Mouse (Mus musculus): Measurements from ENCODE around the gene Nlrc5. TPM values are rescaled to one million over a fixed set of nuclear protein-coding genes. Genes with fewer than 3 reads are reported as not detected.
"Not testable (repeated sequence)": the region's sequence is repeated elsewhere in the genome, so short reads cannot be mapped to it uniquely, and the experiment has no call there.

Nlrc5 gene
- total RNA-seq, 2 experiments from 2014 or later = 0.83 to 0.98 TPM

DNA sequence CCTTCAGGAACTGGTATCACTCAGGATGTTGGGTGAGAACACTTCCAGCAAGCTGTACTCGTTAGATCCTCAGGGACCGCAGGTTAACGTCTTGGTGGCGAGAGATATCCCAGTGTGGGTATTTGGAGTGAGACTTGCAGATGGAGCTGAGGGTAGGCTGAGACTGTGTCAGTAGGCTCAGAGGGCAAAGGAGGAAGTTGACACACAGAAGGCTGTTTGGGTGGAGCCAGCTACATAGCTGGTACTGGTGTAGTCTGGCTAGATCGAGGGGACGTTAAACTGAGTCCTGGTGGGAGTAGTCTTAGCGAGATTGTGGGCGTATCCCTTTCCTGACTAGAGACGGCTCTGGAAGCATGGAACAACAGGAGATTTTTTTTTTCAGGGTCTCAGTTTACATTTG, 16.1 kb upstream of the Nlrc5 start:
- DNase-seq (ENCODE audit: low spot score) = no peak

DNA sequence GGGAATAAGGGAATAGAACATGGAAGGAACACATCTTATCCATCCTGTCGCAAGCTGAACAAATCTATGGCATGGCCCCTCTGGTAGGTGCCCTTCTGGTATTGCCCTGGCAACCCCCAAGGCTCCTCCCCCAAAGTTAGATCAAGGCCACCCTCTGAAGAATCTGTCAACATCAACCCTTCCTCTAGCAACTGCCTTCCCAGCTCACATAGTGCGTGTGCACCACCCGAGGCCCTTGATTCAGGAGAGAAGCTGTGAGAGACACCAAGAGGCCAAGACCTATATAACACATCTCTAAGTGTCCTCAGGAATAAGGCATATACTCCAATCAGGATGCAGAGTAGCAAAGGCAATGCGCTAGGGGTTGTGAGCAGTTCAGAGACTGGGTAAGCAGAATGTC, 11.9 kb upstream of the Nlrc5 start:
- no peak for DNase-seq (ENCODE audit: low spot score)

DNA sequence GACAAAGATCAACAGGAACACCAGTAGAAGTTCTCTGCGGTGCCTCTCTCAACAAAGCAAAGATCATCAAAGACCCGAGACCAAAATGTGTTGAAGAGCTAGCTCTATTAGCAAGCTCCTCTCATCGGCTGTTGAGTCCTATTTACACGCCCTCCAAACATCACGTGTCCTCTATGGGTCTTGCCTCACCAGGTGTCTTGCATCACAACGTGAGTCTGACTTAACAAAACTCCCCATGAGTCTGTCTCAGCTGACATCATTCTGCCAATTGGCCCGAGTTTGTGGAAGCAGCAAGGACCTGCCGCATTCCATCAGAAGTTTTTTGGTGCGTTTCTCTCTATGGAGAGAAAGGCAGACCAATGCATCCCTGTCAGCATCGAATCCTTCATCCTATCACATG, 6.2 kb upstream of the Nlrc5 start:
- no peak for DNase-seq (ENCODE audit: low spot score)

DNA sequence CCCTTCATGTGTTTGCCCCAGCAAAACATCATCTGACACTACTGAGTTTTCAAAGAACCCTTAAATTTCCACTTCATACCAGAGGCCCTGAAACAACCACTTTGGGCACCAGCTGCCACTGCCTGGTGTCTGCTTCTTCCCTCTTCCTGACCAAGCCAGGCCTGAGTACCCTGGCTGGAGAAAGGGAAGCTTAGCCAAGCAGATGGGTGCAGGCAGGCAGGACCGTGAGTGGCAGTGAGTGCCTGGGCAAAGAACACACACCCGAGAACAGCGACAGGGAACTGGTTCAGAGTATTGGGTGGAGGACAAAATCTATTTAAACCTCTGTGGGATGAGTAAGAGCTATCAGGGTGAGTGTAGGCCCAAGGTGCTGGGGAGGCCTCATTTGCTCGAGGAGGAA, 5.7 kb upstream of the Nlrc5 start:
- no peak for DNase-seq (ENCODE audit: low spot score)

DNA sequence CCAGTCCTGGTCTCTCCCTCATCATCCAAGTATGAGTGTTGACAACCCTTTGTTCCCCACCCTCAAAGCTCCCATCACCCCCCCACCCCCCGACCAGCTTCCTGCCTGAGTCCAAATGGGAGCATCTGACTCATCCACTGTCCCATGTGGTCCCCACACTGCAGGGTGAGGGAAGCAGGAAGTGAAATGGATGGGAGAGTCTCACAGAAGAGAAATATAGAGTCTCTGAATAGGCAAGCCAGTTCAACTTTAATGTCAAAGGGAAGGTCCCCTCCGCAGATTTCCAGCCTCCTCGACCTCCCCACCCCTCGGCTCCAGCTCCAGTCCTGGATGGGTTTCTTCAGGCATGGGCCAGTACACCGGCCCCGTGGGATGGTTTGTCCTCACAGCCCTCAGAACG, 4.8 kb upstream of the Nlrc5 start:
- no peak for DNase-seq (ENCODE audit: low spot score)

DNA sequence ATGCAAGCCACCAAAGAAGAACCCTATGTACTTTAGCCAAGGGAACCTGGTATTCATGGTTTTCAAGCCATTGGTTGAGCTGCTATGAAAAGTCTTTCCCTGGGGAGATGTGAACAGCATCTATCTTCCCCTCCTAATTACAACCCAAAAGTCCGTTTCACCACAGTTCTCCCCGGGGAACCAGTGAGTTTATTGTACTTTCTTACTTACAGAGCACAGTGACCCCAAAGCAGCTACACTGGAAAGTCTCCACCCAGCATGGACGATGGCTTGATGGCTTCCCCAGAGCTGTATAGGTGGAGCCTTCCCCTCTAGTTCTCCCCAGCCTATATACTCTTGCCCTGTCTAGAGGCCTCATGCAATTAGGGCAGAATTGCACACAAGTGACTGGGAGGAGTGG, 1.9 kb upstream of the Nlrc5 start:
- no peak for DNase-seq (ENCODE audit: low spot score)

DNA sequence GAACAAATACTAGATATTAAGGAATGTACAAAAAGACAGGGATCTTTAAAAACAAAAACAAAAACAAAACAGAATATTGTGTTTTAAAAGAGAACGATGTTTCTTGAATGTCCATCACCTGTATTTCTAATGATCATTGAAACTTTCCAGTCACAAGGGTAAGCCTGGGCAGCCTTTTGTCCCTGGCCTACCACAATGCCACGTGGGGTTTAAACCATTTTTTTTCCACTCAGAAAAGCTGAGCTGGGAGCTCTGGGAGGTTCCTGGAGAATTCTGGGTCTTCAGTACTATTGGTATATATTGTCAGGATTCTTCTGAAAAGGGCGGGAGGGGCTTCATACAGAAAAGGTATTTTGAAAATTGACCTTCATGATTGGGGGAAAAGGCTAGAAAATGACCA, 802 bp downstream of the Nlrc5 start:
- no peak for DNase-seq (ENCODE audit: low spot score)

DNA sequence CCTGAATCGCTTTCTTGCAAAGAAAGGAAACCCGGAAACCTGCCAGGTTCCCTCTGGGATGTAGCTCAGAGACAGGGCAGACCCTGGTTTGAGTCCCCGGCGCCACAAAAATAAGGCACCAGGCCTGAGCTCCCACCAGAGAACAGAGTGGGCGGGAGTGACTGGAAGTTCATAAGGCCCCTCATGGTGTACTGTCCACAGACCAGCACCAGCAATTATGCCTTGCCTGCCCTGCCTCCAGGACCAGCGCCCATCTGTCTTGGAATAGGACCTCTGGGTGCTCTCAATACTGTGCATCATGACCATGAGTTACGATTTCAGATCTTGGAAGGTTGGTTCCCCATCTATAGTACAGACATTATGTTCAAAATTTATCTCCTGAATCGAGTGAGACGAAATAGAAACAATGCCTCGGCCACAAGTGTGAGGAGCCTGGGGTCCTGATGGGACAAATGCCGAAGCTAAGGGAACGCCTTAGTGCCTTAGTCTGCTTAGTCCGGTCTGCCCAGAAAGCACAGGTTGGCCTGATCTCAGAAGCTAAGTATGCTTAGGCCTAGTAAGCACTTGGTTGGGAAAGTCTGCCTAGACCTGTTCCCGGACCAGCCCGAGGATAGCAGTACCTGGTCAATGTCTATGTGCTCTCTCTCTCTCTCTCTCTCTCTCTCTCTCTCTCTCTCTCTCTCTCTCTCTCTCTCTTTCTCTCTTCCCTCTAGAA, 1.4 kb downstream of the Nlrc5 start:
- no peak for DNase-seq (ENCODE audit: low spot score)

DNA sequence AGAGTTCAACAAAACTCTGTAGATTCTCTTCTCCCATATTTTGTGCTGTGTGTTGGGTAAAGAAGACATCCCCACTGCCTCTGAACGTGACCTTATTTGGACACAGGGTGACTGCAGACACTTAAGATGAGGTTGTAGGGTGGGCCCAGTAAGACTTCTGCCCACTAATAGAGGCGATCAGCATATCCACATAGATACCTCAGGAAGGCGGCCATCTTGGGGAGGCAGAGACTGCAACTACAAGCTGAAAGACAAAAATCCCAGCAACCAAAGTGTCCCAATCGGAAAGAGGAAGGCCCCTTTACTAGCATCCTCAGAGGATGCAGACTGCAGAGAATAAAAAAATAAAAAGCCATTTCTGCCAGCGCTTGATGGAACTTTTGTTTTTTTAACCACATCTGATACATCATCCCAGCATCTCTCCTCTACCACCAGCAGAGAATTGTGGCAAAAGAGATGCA, 2.0 kb downstream of the Nlrc5 start:
- DNase-seq (ENCODE audit: low spot score) = no peak

DNA sequence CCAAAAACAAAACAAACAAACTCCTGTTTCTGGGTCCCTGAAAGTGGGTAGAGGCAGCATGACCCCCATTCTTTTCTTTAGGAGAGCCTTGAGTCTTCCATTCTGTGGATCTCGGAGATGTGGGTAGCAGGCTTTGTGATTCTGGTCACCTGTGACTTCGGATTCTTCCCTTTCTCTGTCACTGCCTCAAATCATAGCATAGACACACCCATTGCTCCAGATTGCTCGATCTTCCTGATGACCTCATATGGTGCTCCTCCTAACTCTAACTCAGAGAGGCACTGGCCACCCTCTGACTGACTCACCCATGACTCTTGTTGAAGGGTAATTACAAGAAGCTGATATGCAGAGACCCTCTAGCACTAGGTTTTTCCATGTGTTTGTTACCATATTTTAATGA, 2.7 kb downstream of the Nlrc5 start:
- DNase-seq (ENCODE audit: low spot score) = no peak

DNA sequence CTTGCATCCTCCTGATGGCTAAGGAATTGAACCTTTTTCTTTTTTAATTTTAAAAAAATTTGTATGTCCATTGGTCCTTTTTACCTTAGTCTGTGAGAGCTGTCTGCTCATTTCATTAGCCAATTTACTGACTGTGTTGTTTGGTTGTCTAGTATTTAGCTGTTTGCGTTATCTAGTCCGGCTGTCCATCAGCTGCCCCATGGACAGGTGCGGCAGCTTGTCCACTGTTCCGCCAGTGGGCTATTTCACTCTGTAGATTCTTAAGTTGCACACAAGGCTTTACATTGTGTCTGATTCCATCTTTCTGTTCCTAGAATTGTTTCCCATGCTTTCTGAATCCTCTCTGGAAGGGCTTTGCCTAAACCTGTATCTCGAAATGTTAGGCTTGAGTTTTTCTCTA, 4.5 kb downstream of the Nlrc5 start:
- no peak for DNase-seq (ENCODE audit: low spot score)

DNA sequence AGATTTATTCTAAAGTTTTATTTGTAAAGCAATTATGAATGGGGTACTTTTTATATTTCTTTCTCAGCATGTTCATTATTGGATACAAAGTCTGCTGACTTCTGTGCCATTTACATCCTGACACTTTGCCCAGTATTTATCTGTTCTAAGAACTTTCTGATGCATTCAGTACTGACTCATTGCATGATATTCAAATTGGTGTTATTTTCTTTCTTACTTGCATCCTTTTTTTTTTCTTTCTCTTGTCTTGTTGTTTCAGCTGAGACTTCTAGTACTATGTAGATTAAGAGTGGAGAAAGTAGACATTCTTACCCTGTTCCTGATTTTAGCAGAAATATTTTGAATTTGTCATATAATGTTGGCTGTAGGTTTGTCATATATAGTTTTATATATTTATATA, 5.5 kb downstream of the Nlrc5 start:
- no peak for DNase-seq (ENCODE audit: low spot score)

DNA sequence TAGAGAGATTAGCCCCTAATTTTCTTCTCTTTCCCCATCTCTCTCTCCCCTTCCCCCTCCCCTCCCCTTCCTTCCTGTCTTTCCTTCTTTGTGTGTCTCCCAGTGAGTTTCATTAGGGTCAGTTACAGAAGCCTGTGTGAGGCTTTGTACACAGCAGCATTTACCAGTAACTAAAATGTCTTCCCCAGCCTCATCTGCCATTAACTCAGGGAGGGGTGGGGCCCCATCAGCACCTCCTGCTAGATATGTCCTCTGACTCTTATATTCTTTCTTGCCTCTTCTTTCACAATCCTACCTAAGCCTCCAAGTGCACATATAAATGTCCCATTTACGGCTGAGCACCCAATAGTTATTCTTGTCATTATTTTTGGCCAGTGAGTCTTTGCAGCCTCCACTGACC, 6.2 kb downstream of the Nlrc5 start:
- no peak for DNase-seq (ENCODE audit: low spot score)

DNA sequence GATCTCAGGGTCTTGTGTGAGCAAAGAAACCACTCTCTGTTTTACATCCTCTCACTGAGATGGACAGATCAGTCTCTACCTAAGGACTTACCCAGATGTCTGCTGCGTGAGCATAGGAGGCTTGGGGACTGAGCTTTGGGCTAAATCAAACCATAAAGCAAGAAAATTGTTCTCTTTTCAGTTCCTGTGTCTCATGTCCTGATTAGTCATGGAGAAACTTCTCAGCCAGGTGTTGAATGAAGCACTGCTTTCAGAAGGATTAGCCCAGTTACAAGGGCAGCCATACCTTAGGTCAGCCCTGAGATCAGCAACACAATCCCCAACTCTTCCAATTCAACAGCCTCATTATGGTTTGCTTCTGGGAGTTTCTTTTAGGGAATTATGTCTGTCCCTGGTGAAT, 7.5 kb downstream of the Nlrc5 start:
- no peak for DNase-seq (ENCODE audit: low spot score)

DNA sequence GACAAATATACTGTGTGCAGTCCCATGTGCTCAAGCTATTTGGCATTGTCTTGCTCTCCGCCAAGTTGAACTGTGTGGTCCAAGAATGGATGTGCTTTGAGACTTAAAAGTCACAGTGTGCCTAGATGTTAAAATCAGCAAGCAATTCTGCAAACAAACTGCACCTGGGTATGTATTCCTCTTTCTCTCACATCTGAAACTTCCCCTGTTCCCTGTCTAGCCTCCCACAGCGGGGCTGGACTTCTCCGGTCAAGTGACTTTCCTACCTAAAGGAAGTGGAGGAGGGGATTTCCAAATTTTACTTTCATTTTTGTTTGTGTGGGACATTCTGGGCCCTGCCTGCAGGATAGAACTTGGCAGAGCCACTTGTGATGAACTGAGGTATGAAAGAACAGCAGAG, 9.0 kb downstream of the Nlrc5 start:
- no peak for DNase-seq (ENCODE audit: low spot score)

DNA sequence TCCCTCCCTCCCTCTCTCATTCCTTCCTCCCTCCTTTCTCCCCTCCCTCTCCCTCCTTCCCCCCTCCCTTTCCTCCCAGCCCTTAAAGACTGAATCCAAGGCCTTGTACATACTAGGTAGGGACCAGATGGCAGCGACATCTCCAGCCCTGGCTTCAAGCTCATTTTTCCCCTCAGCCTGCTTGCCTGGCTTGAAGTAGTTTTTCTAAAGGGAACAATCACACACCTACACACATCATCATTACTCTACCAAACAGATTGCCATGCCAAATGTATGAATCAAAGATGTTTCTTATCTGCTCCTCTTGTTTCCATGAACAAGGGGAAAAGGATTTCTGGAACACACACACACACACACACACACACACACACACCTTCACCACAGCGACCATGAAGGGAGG, 10.3 kb downstream of the Nlrc5 start:
- no peak for DNase-seq (ENCODE audit: low spot score)

DNA sequence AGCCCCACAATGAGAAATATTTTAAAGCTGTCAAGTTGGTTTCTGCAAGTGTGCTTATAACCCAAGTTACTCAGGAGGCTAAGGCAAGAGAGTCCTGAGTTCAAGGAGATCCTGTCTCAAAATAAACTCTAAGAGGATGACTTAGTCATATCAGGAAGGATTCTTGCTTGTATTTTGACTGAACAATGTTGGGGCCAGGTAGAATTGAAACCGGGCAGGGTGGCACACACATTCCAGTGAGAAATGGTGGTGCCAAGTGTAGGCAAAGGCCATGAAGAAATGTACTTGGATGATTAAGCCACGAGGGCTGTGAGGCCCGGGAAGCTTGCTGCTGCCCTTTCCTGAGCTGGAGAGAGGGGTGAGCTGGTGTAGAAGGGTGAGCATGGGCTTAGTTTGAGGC, 13.0 kb downstream of the Nlrc5 start:
- no peak for DNase-seq (ENCODE audit: low spot score)

DNA sequence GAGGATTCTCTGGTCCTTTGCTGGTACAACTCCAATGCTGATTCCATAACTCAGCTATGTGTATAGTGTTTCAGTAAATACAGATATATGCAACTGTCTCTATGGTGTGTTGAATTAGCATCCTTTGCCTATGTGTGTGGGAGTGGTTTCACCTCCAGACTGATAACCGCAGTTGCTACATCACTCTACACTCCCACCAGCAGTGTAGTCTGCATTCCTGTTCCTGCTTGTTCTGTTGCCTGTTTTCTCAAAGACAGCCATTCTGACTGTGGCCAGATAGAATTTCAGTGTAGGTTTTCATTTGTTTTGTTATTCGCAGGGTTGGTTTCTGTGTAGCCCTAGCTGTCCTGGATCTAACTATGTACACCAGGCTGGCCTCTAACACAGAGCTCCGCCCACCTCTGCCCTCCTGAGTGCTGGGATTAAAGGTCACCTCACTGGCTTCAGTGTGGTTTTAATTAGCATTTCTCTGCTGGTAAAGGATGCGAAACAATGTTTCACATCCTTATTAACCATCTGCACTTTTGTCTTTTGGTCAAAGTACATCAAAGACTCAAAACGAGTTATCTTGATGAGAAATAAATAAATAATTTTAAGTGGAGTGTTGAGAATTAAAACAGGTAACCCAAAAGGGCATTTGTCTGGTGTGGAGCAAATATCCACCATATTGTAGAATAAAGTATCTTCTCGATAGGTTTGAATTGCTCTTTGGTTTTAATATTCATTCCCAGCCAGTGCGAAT, 13.6 kb downstream of the Nlrc5 start:
- DNase-seq (ENCODE audit: low spot score) = no peak

DNA sequence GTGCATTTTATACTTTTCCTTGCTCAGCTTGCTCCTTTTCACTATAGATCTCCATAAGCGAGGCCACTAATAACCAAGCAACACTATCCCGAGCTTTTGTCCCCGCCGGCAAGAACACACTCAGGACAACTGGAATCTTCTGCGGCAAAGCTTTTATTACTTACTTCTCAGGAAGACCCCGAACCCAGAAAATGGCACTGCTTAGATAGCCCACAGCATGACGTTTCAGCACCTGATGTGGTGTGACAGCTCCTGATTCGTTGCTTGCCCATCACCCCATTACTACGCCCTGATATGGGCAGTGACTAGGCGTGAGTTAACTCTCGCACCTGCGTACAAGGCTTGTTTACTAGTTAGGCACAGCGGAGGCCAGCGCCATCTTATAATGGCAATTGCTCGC, 18.8 kb downstream of the Nlrc5 start:
- DNase-seq (ENCODE audit: low spot score) = not testable (repeated sequence)

DNA sequence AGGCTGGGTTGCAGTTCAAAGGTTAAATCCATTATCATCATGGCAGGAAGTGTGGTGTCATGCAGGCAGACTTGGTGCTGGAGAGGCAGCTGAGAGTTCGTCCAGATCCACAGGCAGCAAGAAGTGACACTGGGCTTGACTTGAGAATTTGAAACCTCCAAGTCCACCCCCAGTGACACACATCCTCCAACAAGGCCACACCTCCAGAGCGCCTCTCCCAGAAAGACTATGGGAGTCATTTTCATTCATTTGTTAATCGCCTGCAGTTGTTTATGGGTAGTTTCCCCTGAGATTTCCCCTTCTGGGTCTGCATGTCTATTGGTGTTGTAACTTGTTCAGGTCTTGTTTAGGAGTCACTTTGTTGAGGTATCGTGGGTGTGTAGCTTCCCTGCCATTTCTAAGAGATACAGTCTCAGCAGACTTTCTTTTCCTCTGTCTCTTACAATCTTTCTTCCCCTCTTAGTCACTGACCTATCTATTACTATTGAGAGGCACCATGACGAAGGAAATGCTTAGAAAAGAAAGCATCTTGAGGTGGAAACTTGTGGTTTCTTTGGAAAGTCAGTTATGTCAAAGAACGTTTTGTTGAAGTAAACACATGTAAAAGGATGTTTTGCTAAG, 19.8 kb downstream of the Nlrc5 start:
- no peak for DNase-seq (ENCODE audit: low spot score)

DNA sequence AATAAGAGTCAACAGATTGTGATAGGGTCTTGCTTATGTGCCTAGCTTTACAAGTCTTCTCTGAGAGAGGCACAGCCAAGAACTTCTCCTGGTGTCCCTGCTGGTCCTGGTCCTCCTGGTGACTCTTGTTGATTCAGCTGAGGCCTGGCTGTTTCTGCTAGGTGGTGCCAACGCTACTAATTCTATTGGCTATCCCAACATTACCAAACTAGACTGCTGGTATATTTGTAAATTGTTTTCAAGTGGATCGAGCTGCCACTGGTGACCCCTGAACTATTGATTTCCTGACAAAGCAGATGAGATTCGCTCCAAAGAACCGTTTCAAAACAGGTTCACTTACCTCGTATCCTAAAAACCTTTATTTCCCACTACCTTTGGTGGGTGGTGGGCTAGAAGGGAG, 20.7 kb downstream of the Nlrc5 start:
- no peak for DNase-seq (ENCODE audit: low spot score)

DNA sequence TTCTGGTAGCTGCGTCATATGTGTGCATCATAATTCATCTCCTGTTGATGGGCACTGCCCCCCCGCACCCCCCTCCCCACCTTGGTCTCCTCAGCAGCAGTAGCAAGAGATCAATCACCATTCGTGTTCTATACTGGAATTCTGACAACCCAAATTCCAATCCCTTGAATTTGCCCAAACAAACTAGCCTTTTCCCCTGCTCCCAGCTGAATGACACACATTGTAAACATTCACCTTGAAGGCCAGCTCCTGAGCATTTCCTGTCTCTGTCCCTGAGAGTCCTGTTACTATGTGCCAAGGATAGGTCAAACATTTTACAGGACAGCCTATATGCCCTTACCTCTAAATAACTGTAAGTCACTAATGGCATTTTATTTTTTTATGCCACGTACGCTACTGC, 21.9 kb downstream of the Nlrc5 start:
- no peak for DNase-seq (ENCODE audit: low spot score)

DNA sequence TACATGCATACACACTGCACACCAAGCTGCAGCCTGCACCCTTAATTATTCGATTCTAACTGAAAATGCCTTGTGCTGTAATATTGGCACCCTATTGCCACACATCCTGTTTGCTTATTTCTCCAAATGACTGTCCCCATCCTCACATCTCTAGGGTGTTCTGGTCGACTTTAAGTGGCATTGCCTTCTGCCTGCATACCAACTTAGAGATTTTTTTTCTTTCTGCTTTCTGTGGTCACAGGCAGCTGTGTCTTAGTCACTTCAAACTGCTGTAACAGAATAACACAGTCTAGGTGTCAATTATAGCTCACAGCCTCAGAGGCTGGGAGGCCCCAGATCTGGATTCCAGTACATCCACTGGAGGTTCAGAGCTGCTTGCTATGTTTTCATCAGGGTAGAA, 24.4 kb downstream of the Nlrc5 start:
- DNase-seq (ENCODE audit: low spot score) = no peak

Measured in gastrocnemius, adult 18-20 months (tissue).